Mouse (Mus musculus) spleen, adult 2 months (tissue): ENCODE data around the gene Pcnx2.

ENCODE experiments used
- CTCF ChIP-seq: fragments of 200-500 bp; IDR thresholded peaks from 2 replicates; pipeline ENCODE4 v1.5.1; 2011; ENCODE audit warnings: mild to moderate bottlenecking, inconsistent platforms; ENCODE audit not compliant: insufficient read depth, insufficient read length, insufficient replicate concordance; ENCODE audit errors: extremely low read depth
- POLR2A ChIP-seq: fragments of 200-500 bp; IDR thresholded peaks from 2 replicates; pipeline ENCODE4 v1.6.1; 2011; ENCODE audit warnings: low read depth, low read length, inconsistent platforms

DNA sequence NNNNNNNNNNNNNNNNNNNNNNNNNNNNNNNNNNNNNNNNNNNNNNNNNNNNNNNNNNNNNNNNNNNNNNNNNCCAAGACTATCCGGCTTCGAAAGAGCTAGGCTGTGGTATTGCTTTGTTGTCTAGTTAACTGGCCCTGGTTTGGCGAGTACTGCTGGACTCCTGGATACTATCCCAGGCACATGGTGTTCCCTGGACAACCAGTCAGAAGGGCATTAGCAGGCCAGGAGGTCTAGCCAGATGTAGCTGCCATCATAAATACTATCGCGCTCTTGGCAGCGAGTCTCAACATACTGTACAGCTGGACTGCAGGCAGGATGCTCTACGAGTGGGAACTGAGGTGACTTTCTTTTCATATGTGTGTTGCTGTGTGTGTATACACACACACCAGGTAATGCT lies 175.4 kb downstream of the Pcnx2 start:
- TF ChIP-seq CTCF (no peak), POLR2A (no peak)
